Mouse (Mus musculus): ENCODE measurements around the gene Gm20661.

Gm20661 gene

DNA sequence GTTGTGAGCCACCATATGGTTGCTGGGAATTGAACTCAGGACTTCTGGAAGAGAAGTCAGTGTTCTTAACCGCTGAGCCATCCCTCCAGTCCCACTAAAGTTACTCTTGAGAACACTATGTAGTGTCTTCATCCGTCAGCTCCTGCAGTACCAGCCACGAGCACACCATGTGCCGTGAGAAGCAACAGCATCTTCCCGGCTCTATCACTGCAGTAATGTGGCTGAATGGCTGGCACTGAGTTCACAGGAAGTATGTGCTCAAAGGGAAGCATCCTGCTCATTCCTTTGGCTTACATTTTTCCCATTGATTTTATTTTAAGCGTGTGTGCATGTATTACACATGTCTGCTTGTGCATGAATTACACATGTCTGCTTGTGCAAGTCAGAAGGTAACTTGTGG is 15.4 kb upstream of the Gm20661 start:
- DNase-seq (ENCODE audit: low read depth, low spot score): no peak

DNA sequence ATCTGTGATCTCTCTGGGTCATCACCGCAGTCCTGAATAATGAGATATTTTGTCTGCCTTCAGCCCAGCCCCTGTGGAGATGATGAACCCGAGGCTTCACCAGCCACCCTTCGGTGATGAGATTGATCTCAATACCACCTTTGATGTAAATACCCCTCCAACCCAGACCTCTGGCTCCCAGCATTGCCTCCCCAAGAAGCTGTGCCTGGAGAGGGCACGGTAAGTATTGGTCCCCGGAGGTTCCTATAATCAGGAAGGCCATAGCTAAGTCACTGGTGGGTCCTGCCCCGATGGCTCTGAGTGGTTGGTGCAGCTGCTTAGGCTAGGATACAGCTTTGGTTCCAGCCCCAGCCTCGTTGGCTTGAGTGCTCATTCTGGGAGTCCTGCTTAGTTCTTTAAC is 14.3 kb upstream of the Gm20661 start:
- no peak for DNase-seq (ENCODE audit: low read depth, low spot score)

DNA sequence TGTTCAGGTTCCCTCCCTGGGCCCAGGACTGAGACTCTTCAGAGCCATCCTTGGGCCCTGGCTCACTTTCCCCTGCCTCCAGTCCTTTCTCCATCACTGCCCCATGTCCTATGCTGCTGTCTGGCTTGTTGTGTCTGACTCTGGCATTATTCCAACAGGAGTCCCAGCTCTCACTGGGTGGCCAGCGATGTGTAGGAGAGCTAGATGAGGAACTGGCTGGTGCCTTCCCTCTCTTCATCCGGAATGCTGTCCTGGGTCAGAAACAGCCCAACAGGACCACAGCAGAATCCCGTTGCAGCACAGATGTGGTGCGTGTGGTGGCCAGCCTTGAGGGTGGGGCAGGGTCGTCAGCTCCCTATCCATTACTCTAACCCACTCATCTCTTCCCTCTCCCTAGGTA is 12.5 kb upstream of the Gm20661 start:
- DNase-seq (ENCODE audit: low read depth, low spot score): no peak

DNA sequence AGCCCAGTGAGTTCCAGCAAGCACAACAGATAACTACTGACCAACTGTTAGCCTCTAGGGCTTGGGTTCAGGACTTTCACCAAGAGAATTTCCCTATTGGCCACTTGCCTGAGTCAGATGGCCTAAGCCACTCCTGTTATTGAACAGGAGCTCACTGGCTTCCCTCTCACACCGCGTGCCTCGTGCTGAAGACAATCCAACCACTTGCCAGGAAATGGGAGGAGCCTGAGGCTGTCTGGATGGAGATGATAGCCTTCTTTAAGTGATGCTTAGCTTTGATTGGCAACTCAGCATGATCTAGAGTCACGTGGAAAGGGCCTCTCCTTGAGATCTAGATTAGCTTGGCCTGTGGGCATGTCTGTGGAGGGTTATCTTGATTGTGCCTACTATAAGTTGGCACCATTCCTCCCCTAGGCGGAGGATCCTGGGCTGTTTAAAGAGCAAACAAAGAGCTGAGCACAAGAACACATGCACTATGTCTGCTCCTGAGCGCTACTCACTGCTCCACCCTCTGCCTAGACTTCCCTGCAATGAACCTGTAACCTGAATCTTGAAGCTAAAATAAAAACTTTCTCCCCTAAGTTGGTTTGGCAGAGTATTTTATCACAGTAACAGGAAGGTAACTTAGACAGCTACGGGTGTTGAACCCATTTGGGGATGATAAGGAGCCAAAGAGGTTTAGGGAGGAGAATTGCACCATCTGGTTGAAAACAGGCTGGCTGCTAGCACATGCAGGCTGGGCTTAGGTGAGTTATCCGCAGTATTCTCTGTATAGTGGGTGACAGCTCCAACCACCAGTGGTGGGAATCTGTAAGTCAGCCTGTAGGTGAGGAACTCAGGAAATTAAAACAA is 10.9 kb upstream of the Gm20661 start:
- peak; percentile 69 for DNase-seq (ENCODE audit: low read depth, low spot score)

DNA sequence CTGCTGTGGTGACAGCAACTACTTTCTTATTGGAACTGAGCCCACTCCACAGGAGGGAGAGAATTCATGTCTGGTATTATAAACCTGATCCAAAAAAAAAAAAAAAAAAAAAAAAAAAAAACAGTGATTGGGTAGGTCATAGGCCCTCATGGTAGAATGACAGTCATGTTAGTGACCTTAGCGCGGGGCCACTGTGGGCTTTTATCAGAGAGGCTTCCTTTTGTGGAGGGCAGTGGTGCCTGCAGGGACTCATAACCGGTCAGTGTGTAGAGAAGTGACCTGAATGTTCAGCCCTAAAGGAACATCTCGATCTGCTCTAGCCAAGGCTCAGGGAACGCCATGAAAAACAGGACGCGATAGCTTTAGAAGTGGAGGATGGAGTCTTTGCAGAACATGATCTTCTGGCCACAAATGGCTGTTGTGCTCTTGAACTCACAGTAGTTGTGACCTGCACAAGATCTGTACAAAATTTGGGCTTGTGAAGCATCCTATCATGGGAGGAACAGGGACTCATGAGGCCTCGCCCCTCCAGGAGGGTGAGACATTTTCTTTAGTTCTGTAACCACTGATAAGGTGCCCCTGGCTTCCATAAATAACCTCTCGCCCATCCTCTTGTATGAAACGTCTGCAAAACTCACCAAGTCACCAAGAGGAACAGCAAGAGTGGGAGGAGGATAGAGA is 8.2 kb upstream of the Gm20661 start:
- no peak for DNase-seq (ENCODE audit: low read depth, low spot score)

DNA sequence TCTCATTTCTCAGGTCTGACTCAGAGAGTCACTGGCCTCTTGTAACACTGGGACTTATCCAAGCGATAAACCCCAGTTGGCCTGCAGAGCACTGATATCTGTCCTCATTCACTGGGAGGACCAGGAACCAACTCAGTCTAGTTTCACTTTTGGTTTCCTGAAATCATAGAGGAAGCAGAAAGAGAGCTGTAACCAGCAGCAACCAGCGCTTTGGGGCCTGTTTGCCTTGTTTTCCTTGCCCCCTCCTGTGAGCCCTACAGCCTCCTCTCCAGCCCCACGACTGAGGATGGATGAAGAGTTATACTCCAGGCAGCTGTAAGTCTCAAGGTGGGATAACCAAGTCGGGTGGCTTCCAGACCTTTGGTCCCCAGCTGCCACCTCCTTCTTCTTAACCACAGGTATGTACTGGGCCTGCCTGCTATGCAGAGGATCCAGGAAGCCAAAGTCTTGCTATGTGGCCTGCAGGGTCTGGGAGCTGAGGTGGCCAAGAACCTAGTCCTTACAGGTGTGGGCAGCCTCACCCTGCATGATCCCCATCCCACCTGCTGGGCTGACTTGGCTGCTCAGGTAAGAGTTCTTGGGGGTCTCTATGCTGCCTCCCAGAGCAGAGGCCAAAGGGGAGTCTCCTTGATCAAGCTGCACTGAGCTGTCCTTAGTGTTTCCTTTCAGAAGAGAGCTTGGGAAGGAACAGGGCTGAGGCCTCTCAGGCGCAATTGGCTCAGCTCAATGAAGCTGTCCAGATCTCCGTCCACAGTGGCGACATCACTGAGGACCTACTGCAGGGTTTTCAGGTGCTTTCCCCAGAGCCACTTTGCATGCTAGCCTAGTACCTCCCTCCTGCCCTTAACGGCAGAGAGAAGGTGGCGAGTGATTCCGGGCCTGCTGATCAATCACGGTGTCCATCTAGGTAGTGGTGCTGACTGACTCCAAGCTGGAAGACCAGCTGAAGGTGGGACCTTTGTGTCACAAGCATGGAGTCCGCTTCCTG is 7.2 kb upstream of the Gm20661 start, which contains the start of gene Uba7:
Gene Uba7 (plus strand): TSS at position 107 of the 988 bp plus-strand sequence.
- DNase-seq (ENCODE audit: low read depth, low spot score): no peak

DNA sequence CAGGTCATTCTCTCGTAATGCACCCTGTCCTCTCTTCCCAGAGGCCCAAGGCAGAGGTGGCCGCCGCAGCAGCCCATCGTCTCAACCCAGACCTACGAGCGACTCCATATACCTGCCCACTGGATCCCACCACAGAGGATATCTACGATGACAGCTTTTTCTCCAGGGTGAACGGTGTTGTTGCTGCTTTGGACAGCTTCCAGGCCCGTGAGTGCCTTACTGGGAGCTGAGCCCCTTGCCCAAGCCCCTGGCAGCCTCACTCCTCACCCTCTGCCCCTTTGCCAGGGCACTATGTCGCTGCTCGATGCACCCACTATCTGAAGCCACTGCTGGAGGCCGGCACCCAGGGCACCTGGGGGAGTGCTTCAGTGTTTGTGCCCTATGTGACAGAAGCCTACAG is 4.0 kb upstream of the Gm20661 start:
- DNase-seq (ENCODE audit: low read depth, low spot score): no peak

DNA sequence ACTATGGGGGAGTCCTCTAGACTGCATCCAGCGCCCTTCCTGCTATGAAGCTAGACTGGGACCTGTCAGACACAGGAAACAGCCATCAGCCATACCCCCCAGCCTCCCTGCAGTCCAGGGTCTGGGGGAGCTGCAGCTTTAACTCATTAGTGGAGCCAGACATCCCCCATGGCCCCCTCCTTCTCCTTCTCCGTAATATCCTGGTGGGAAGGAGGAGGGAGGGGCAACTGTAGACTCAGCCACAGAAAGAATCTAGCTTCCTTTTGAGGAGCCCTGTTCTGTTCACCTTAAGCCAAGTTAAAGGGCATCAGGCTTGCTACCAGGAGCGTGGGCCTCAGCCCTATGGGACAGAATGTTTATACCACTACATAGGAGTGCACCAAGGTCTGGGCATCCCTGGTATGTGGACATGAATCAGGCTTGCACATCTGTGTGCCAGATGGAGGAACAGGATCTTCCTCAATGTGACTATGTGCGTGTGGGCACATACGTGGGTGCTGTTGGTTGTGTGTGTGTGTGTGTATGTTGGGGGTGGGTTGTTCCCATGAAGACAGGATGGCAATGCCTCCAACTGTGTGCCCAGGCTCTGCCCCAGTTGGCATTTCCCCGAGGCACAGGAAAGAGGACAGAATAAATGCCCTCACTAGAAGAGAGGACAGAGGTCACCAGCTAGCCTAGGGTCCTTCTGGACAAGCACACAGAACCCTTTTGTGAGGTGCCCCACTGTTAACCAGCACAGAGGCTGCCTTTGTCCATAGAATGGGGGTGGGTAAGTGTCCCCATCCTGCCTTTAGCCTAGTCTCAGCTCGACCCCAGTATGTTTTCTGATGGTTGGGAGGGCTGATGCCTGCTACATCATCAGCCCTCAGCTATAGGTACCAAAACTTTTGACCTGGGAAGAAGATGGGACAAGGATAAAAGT is 913 bp upstream of the Gm20661 start:
- DNase-seq (ENCODE audit: low read depth, low spot score): no peak

DNA sequence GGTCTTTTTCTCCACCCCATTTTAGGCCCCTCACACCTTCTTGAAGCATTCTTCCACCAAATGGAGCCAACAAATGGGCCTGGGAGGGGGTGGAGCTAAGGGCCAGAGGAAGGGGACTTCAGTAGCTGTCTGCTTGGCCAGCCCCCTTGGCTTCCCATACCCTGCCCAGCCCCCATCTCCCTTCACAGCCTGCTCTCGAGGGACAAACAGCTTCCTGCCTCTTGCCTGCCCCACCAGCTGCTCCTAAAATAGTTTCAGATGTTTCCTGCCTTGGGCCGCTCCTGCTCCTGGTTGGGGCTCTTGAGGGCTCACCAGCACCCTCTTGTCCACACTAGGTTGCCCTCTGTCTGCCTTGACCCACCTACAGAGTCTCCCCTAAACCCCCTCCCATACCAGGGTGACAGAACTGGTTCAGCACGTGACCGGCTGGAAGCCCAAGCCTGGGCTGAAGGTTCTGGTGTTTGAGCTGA is 598 bp downstream of the Gm20661 start:
- DNase-seq (ENCODE audit: low read depth, low spot score): no peak

DNA sequence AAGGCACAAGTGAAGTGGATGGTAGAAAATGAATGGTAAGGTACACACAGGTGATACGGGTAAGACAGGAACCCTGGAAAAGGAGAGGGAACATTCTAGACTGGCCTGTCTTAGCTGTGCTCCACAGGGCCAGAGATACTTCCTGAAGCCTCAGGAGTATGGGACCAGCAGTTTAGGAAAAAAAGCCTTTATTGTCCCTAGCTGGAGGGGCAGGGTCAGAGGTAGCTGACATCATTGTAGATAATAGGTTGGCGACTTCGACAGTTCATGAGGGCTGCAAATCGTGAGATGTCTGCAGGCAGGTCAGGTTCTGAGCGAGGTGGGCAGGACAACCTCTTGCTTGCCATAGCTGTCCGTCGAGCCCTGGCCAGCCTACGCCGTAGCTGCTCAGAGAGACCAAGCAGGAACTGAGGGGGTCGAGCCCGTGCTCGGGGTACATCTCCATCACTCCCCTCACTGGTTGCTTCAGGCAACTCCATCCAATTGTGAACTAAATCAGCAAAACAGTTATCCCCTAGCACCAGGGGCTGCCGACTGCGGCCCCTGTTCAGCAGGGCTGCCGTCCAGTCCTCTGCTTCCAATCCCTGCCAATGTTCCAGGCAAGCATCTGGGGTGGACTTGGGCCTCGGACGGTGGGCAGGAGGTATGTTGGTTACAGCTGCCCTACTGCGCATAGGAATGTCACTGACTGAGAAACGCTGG is 1.3 kb downstream of the Gm20661 start:
- DNase-seq (ENCODE audit: low read depth, low spot score): no peak

DNA sequence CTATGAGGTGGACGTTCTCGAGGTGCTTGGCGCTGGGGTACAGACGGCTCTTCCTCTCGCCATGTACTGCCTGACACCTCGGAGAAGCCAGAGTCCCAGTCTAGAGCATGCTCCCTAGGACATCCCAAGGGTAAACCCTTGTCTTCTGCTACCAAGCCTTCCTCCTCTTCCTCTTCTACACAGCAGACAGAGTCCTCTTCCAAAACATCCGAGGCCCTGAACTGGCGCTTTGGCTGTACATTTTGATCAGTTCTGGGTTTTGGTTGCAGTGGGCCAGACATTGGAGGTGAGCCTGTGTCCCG is 1.8 kb downstream of the Gm20661 start:
- no peak for DNase-seq (ENCODE audit: low read depth, low spot score)

DNA sequence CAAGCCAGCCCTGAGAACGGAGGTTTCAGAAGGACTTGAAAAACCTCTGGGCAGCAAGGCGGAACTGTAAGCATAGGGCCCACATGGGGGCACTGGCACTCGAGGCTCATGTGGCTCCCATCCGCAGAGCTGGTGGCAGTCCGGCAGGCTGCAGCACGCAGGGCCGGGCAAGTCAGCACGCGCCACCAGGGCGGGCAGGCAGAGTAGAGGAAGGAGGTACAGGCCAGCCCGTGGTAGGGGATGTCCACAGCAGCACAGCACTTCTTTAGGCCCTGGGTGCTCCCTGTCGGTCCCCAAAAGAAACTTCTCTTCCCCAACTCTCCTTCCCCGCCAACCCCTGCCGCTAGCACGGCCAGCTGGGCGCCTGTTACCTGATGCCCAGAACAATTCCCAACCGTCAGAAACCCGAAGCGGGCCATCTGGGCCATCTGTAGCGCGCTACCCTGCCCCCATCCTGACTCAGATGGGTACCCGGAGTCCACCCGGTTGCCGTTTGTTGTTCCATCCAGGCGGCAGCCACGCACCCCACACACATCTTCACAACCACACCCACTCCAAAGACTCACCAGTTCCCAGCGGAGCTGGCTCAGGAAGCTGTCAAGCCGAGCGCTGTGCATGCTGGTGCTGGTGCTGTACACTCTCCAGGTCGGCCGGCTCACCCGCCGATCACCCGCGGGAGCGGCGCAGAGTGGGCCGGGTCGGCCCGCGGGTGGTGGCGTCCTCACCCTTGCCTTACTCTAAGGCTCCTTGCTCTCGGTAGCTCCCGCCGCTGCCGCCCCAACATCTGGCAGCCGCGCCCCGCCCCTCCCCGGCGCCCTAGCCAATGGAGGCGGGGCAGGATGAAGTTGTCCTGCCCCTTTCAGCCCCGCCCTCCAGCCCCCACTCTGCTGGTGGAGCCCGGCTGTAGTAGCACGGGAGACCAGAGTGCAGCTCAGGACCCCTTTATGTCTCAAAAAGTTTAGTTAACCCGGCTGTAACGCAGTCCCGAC is 2.6 kb downstream of the Gm20661 start, which contains the start of gene Inka1:
Gene Inka1 (minus strand): TSS at position 749 of the 989 bp plus-strand sequence.
- peak; percentile 73 for DNase-seq (ENCODE audit: low read depth, low spot score)

DNA sequence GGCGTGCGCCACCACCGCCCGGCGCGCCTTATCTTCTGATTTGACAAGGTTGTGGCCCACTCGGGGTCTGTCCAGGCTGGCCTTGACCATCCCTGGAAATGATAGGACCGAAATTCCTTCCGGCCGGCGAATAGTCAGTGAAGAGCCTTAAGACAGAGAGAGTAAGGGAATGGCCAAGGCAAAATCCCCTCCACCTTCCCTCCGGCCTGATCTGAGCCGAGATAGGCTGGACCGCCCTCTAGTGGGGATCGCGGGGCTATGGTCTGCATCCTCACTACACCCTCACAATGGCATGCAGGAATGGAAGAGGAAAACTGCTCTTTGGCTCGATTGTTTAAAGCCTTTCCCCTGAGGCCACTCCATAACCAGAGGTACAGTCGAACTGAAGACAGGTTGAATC is 3.5 kb downstream of the Gm20661 start:
- DNase-seq (ENCODE audit: low read depth, low spot score): peak; percentile 87

DNA sequence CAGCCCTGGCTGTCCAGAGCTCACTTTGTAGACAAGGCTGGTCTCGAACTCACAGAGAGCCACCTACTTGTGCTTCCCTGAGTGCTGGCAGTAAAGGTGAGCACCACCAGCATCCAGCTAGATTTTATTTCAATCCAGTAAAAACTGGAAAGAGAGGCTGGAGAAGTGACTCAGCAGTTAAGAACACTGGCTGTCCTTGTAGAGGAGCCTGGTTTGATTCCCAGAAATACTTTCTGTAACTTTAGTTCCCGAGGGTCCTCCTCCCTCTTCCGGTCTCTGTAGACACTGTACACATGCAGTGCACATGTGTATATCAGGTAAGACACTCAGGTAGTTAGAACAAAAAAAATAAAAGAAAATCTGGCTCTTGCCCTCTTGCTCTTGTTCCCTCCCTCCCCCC is 5.1 kb downstream of the Gm20661 start:
- DNase-seq (ENCODE audit: low read depth, low spot score): peak; percentile 48

DNA sequence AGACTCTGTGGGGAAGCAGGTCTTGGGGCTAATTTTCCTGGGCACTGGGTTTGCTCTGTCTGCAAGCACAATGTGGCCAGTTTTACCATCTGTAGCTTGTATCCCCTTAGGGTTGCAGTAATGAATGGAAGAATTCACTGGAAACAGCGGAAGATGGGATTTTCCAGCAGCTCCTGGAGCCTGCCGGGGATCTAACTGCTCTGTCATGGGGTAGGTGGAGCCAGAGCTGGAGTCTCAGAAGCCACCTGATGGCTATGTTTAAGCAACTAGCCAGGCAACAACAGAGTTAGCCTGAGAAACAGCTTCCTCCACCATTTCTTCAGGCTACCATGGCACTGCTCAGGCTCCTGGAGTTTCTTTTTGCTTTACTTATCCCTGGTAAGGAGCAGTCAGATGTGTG is 9.3 kb downstream of the Gm20661 start, which contains the start of gene Cdhr4:
Gene Cdhr4 (plus strand): TSS at position 301 of the 400 bp plus-strand sequence.
- no peak for DNase-seq (ENCODE audit: low read depth, low spot score)

DNA sequence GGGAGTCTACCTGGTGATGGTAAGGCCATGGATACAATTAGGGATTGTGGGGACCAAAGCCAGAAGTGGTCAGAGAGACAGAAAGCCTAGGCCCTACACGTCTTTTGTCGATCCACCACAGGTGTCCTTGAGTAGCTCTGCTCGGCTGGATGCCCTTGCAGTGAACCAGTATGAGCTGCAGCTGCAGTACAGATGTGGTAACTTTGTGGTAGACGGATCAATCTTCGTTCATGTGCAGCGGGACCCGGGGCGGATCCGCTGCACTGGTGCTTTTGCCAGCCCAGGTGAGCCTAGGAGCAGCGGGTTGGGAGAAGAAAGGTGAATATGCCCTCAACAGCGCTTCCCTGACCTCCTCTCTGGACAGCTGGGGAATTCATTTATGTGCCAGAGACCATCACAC is 10.2 kb downstream of the Gm20661 start:
- DNase-seq (ENCODE audit: low read depth, low spot score): no peak

DNA sequence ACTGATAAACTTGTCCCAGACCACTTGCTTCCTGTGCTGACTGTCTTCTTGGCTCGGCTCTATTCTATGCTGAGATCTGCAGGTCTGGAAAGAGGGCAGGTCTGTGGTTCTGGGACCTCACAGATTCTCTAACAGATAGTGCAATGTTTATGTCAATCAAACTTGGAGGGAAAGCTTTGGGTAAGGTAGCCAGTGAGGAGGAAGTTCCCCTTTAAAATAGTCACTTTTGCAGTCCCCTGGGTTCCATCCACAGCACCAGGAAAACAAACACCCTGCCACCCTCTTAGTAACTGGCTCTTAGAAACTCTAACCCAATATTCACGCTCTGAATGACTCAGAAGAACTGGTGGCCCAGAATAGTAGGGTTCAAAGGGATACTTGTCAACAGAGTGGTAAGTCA is 11.6 kb downstream of the Gm20661 start:
- no peak for DNase-seq (ENCODE audit: low read depth, low spot score)

DNA sequence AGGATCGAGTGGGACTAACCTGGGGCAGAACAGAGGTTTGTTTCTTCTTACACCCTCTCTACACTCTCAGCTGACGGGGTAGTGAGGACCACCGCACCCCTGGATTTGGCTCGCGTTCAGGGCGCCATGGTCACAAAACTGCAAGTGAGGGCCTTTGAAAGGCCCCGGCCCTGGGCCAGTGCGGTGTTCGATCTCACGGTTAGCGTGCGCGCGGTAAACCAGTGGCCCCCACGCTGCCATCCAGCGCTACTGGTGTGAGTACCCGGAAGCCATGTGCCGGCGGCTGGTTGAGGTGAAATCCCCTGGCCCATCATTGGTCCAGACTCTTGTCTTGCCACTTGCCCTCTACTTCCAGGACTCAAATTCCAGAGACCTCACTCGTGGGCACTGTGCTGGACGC is 12.7 kb downstream of the Gm20661 start:
- no peak for DNase-seq (ENCODE audit: low read depth, low spot score)

DNA sequence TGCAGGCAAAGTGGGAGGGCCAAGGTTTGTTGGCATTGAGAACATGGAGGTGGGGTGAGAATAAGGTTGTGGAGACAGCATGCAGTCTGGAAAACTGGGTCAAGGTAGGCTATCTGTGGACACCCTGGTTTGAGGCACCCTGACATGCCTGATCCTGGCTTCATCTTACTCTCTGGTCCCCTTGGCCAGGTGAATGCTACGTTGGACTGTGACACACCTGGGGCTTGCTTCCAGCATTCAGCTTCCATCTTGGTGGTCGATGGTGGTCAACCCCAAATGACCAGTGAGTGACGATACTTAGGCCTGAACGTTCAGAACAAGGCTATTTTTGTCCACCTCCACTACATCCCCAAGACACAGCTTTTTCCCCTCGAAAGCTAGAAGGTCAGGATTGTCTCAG is 13.2 kb downstream of the Gm20661 start, which contains the start of gene Gm20662:
Gene Gm20662 (plus strand): TSS at position 301 of the 400 bp plus-strand sequence.
- no peak for DNase-seq (ENCODE audit: low read depth, low spot score)
